Mouse (Mus musculus): ENCODE results near the gene Cdk2ap2. TPM values are rescaled to one million over a fixed set of nuclear protein-coding genes. Genes with fewer than 3 reads are reported as not detected.

Gene Cdk2ap2
- polyA plus RNA-seq, 1 experiment from 2014 or later, result 86.0 TPM

DNA sequence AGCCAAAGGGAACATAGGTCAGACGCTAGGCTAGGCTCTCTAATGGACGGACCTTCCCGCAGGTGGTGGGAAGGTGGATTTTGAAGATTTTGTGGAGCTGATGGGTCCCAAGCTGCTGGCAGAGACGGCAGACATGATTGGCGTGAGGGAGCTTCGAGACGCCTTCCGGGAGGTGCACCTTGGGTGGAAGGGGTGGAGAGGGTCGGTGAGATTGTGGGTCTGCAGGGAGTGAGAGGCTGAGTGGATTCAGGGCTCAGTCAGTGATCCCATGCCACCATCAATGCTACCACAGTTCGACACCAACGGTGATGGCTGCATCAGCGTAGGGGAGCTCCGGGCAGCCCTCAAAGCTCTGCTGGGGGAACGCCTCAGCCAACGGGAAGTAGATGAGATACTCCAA is 10.8 kb upstream of the Cdk2ap2 start:
- Histone ChIP-seq H3K36me3 (ENCODE audit: control insufficient read depth, insufficient read depth) (no peaks in the 10 kb centered on the region), H3K9ac (ENCODE audit: low read length) (no peak overlapping the region), H3K27me3 (ENCODE audit: control insufficient read depth, insufficient read depth, low read length) (peaks cover 3% of the 10 kb centered on the region; the same call in 1 of the 2 replicates), H3K4me1 (ENCODE audit: control insufficient read depth, insufficient read depth, low read length) (peaks cover 9% of the 10 kb centered on the region), H3K9me3 (replicated peaks; ENCODE audit: control insufficient read depth, low read length) (no peaks in the 10 kb centered on the region), H3K4me3 (ENCODE audit: low read length) (no peak overlapping the region), H3K27ac (ENCODE audit: low read length) (no peak overlapping the region), H3K4me2 (ENCODE audit: low read depth, low read length) (no peak overlapping the region)
- no peak for ATAC-seq (replicated peaks; ENCODE audit: extremely low read depth, insufficient read depth, low FRiP score)
- 88% methylated on average over 15 of the region's 15 CpGs for WGBS

DNA sequence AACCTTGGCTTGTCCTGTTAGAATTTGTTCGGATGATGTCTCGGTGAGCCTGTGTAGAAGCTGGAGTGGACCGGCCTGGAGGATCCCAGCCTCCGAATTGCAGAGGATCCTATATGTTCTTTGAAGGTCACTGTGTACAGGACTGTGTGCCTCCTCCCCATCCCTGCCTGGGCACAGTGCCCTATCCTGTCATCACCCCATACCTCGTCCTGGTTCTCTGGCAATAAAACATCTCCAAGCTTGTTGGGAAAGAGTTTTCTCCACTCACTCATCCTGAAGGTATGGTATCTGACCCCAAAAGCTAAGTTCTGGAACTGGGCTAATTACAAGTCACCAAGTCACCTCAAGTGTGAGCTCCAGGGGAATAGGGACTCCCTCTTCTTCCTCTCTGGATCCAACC is 9.9 kb upstream of the Cdk2ap2 start:
- Histone ChIP-seq H3K4me1 (ENCODE audit: control insufficient read depth, insufficient read depth, low read length) (peaks cover 9% of the 10 kb centered on the region), H3K36me3 (ENCODE audit: control insufficient read depth, insufficient read depth) (no peaks in the 10 kb centered on the region), H3K4me2 (ENCODE audit: low read depth, low read length) (no peak overlapping the region), H3K27ac (ENCODE audit: low read length) (peak overlapping the region; percentile 54), H3K4me3 (ENCODE audit: low read length) (no peak overlapping the region), H3K9ac (ENCODE audit: low read length) (no peak overlapping the region), H3K27me3 (ENCODE audit: control insufficient read depth, insufficient read depth, low read length) (peaks cover 3% of the 10 kb centered on the region; the same call in 1 of the 2 replicates), H3K9me3 (replicated peaks; ENCODE audit: control insufficient read depth, low read length) (no peaks in the 10 kb centered on the region)
- peak; percentile 79 for ATAC-seq (replicated peaks; ENCODE audit: extremely low read depth, insufficient read depth, low FRiP score)
- WGBS, result 42% methylated on average over 5 of the region's 5 CpGs

DNA sequence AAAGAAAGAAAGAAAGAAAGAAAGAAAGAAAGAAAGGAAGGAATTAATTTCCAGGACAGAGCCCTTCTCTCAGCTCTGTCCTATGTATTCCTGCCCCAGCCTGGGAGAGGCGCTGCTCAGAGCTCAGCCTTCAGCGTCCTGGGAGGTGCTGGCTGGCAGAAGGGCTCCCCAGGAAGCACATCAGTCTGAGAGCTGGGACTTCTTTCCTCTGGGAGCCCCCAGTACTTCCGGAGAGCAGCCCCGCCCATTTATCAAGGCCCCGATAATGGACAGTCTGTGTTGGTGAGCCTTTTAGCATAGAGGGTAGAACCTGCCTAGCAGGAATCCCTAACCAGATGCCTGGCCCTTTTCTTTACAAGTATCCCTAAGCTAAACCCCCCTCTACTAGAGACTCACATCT is 8.8 kb upstream of the Cdk2ap2 start:
- Histone ChIP-seq H3K27me3 (ENCODE audit: control insufficient read depth, insufficient read depth, low read length) (peaks cover 3% of the 10 kb centered on the region; the same call in 1 of the 2 replicates), H3K9ac (ENCODE audit: low read length) (no peak overlapping the region), H3K36me3 (ENCODE audit: control insufficient read depth, insufficient read depth) (no peaks in the 10 kb centered on the region), H3K9me3 (replicated peaks; ENCODE audit: control insufficient read depth, low read length) (no peaks in the 10 kb centered on the region), H3K4me1 (ENCODE audit: control insufficient read depth, insufficient read depth, low read length) (peaks cover 9% of the 10 kb centered on the region), H3K27ac (ENCODE audit: low read length) (no peak overlapping the region), H3K4me2 (ENCODE audit: low read depth, low read length) (no peak overlapping the region), H3K4me3 (ENCODE audit: low read length) (no peak overlapping the region)
- no peak for ATAC-seq (replicated peaks; ENCODE audit: extremely low read depth, insufficient read depth, low FRiP score)
- WGBS, result 34% methylated on average over 5 of the region's 5 CpGs

DNA sequence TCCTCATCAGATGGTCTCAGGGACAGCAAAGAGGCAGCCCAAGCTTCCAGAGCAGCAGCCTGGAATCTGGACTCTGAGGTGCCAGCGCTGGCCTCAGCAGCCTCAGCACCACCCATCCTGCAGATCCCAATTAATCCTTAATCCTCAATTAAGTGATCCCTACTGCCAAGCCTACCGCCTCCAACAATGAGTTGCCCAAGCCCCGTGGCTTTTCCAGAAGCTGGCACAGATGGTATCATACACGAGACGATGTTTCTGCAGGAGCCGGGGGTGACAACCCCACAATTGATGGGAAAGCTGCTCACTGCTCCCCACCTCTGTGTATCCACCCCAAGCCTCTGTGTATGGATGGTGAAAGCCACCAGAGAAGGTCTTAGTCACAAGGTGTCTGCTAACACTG is 7.9 kb upstream of the Cdk2ap2 start:
- H3K36me3 ChIP-seq (ENCODE audit: control insufficient read depth, insufficient read depth), result no peaks in the 10 kb centered on the region
- no peak for ATAC-seq (replicated peaks; ENCODE audit: extremely low read depth, insufficient read depth, low FRiP score)
- no peak overlapping the region for H3K9ac ChIP-seq (ENCODE audit: low read length)
- H3K27ac ChIP-seq (ENCODE audit: low read length), result no peak overlapping the region
- H3K9me3 ChIP-seq (replicated peaks; ENCODE audit: control insufficient read depth, low read length), result no peaks in the 10 kb centered on the region
- peaks cover 3% of the 10 kb centered on the region; the same call in 1 of the 2 replicates for H3K27me3 ChIP-seq (ENCODE audit: control insufficient read depth, insufficient read depth, low read length)
- H3K4me3 ChIP-seq (ENCODE audit: low read length), result no peak overlapping the region
- WGBS, result 76% methylated on average over 6 of the region's 6 CpGs
- no peak overlapping the region for H3K4me2 ChIP-seq (ENCODE audit: low read depth, low read length)
- H3K4me1 ChIP-seq (ENCODE audit: control insufficient read depth, insufficient read depth, low read length), result peaks cover 9% of the 10 kb centered on the region

DNA sequence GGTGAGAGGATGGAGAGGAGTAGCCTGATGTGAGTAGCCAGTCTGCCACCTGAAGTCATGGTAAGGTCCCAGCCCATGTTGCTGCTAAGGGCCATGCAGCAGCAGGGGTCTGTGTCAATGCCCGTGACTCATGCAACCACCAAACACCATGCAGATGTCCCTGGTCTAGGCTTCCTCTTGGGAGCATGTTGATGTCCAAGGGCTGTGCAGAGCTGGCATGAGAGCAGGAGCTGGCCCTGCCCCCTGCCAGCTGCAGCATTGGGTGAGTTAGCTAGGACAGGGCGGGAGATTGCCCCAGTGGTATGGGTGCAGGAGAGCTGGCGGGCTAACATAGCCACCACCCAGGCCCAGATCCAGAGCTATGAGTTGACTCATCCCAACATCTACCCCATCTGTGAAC is 6.5 kb upstream of the Cdk2ap2 start:
- Histone ChIP-seq H3K9ac (ENCODE audit: low read length) (no peak overlapping the region), H3K27me3 (ENCODE audit: control insufficient read depth, insufficient read depth, low read length) (peaks cover 3% of the 10 kb centered on the region; the same call in 1 of the 2 replicates), H3K9me3 (replicated peaks; ENCODE audit: control insufficient read depth, low read length) (no peaks in the 10 kb centered on the region), H3K4me1 (ENCODE audit: control insufficient read depth, insufficient read depth, low read length) (peaks cover 9% of the 10 kb centered on the region), H3K4me3 (ENCODE audit: low read length) (no peak overlapping the region), H3K4me2 (ENCODE audit: low read depth, low read length) (no peak overlapping the region), H3K27ac (ENCODE audit: low read length) (no peak overlapping the region), H3K36me3 (ENCODE audit: control insufficient read depth, insufficient read depth) (no peaks in the 10 kb centered on the region)
- 90% methylated on average over 3 of the region's 3 CpGs for WGBS
- ATAC-seq (replicated peaks; ENCODE audit: extremely low read depth, insufficient read depth, low FRiP score), result no peak

DNA sequence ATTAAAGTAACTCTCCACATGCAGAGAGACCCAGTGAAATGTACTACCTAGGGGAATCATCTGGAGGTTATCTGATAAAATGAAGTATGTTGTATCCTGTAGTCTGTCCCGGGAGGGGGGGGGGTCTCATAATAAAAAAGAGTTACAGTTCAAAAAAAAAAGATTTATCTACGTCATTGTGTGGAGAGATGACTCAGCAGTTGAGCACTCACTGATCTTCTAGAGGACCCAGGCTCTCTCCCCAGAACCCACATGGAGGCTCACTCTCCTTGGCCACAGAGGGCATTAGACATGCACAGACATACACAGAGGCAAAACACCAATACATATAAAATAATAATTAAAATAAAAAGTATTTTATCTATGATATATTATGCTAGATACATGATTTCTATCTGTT is 5.6 kb upstream of the Cdk2ap2 start:
- Histone ChIP-seq H3K27me3 (ENCODE audit: control insufficient read depth, insufficient read depth, low read length) (peaks cover 3% of the 10 kb centered on the region; the same call in 1 of the 2 replicates), H3K9ac (ENCODE audit: low read length) (no peak overlapping the region), H3K9me3 (replicated peaks; ENCODE audit: control insufficient read depth, low read length) (no peaks in the 10 kb centered on the region), H3K4me1 (ENCODE audit: control insufficient read depth, insufficient read depth, low read length) (peaks cover 11% of the 10 kb centered on the region), H3K4me2 (ENCODE audit: low read depth, low read length) (no peak overlapping the region), H3K4me3 (ENCODE audit: low read length) (no peak overlapping the region), H3K36me3 (ENCODE audit: control insufficient read depth, insufficient read depth) (no peaks in the 10 kb centered on the region), H3K27ac (ENCODE audit: low read length) (no peak overlapping the region)
- WGBS, result 32% methylated on average over 2 of the region's 2 CpGs
- ATAC-seq (replicated peaks; ENCODE audit: extremely low read depth, insufficient read depth, low FRiP score), result no peak

DNA sequence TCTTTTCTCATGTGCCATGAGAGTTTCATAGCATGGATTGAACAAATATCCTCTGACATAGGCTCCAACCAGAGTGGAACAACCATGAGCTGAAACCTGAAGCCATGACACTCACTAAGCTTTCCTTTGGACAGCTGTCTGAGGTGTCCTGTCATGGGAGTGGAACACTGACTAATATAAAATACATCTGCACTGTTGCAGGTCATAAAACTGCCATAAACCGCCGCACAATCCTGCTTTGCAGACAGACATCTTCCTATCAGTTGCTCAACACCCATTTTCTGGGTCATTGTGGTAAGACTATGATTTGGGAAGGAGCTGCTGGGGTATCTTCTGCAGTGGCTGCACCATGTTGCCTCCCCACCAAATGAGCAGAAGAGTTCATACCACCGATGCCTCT is 4.2 kb upstream of the Cdk2ap2 start:
- Histone ChIP-seq H3K4me1 (ENCODE audit: control insufficient read depth, insufficient read depth, low read length) (peaks cover 4% of the 10 kb centered on the region; the same call in 1 of the 2 replicates), H3K4me2 (ENCODE audit: low read depth, low read length) (no peak overlapping the region), H3K4me3 (ENCODE audit: low read length) (no peak overlapping the region), H3K27ac (ENCODE audit: low read length) (no peak overlapping the region), H3K27me3 (ENCODE audit: control insufficient read depth, insufficient read depth, low read length) (peaks cover 3% of the 10 kb centered on the region; the same call in 1 of the 2 replicates), H3K9me3 (replicated peaks; ENCODE audit: control insufficient read depth, low read length) (no peaks in the 10 kb centered on the region), H3K36me3 (ENCODE audit: control insufficient read depth, insufficient read depth) (no peaks in the 10 kb centered on the region), H3K9ac (ENCODE audit: low read length) (no peak overlapping the region)
- WGBS, result 81% methylated on average over 3 of the region's 3 CpGs
- ATAC-seq (replicated peaks; ENCODE audit: extremely low read depth, insufficient read depth, low FRiP score), result no peak

DNA sequence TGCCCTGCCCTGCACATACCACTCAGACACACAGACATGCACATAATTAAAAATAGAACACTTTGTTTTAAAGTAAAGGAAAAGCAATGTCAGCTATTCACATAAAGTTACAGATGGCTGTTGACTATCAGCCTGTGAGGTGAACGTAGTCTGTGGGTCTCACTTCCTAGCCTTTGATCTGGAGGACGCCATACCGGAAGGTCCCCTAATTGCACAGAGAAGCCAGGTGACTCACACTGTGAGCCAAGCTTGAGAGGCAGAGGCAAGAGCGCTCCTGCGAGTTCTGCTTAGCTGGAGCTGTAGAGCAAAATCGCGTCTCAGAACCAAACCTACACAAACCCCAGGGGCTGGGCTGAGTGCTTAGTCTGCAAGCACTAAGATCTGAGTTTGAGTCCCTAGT is 3.2 kb upstream of the Cdk2ap2 start:
- Histone ChIP-seq H3K9ac (ENCODE audit: low read length) (no peak overlapping the region), H3K9me3 (replicated peaks; ENCODE audit: control insufficient read depth, low read length) (no peaks in the 10 kb centered on the region), H3K27ac (ENCODE audit: low read length) (no peak overlapping the region), H3K4me2 (ENCODE audit: low read depth, low read length) (no peak overlapping the region), H3K4me1 (ENCODE audit: control insufficient read depth, insufficient read depth, low read length) (peaks cover 13% of the 10 kb centered on the region), H3K27me3 (ENCODE audit: control insufficient read depth, insufficient read depth, low read length) (peaks cover 3% of the 10 kb centered on the region; the same call in 1 of the 2 replicates), H3K36me3 (ENCODE audit: control insufficient read depth, insufficient read depth) (no peaks in the 10 kb centered on the region), H3K4me3 (ENCODE audit: low read length) (no peak overlapping the region)
- no peak for ATAC-seq (replicated peaks; ENCODE audit: extremely low read depth, insufficient read depth, low FRiP score)
- 50% methylated on average over 7 of the region's 7 CpGs for WGBS

DNA sequence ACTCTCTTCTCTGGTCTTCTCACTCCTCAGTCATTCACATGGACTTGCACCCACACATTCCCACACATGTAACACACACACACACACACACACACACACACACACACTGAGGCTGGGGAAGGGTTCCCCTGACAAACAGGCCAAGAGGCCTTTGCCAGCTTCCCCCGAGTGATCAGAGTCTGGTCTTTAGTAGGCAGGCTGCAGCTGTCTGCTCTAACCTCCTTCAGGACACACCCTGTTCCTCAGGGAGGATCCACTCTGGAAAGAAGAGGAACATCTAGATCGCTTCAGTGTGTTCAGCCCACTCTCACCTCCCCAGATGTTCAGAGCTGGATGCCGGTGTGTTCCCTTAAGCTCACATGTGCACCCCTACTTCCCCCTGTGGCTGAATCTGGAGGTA is 2.6 kb upstream of the Cdk2ap2 start:
- no peak for ATAC-seq (replicated peaks; ENCODE audit: extremely low read depth, insufficient read depth, low FRiP score)
- WGBS, result 73% methylated on average over 3 of the region's 3 CpGs
- H3K9me3 ChIP-seq (replicated peaks; ENCODE audit: control insufficient read depth, low read length), result no peaks in the 10 kb centered on the region

More for the DNA sequence above, 2.6 kb upstream of the Cdk2ap2 start:
- peaks cover 17% of the 10 kb centered on the region for H3K4me1 ChIP-seq (ENCODE audit: control insufficient read depth, insufficient read depth, low read length)
- H3K36me3 ChIP-seq (ENCODE audit: control insufficient read depth, insufficient read depth), result no peaks in the 10 kb centered on the region
- H3K27ac ChIP-seq (ENCODE audit: low read length), result no peak overlapping the region
- H3K9ac ChIP-seq (ENCODE audit: low read length), result no peak overlapping the region
- no peak overlapping the region for H3K4me3 ChIP-seq (ENCODE audit: low read length)
- peaks cover 3% of the 10 kb centered on the region; the same call in 1 of the 2 replicates for H3K27me3 ChIP-seq (ENCODE audit: control insufficient read depth, insufficient read depth, low read length)
- no peak overlapping the region for H3K4me2 ChIP-seq (ENCODE audit: low read depth, low read length)

Data from heart, embryonic 16.5 days (tissue).